Mouse (Mus musculus) Patski (cell line): ENCODE measurements around the gene Gcnt1. TPM values are rescaled to one million over a fixed set of nuclear protein-coding genes. Genes with fewer than 3 reads are reported as not detected.

Experiments used
- ATAC-seq: fragments of 100-300 bp; one replicate; pipeline ENCODE4 v1.8.0; 2021
- CTCF ChIA-PET: fragments of 350-600 bp; sonication (Branson Sonifier 250); formaldehyde crosslinking; loops from one replicate; lab custom pipeline; 2022; ENCODE audit warnings: inconsistent platforms; lab: Charles Lee
- POLR2A ChIA-PET: fragments of 350-600 bp; sonication (Branson Sonifier 250); formaldehyde crosslinking; loops from one replicate; lab custom pipeline; 2022; ENCODE audit warnings: antibody characterized with exemption, inconsistent platforms; lab: Charles Lee
- DNase-seq: peaks from one replicate; pipeline ENCODE4 v3.0.0-alpha.2; 2011; ENCODE audit warnings: low read depth, low spot score
- H3K27me3 ChIP-seq: fragments of 371-371 bp; one replicate; pipeline ENCODE4 v1.5.1; 2021
- CTCF ChIP-seq: fragments of 100-300 bp; IDR thresholded peaks from one replicate; pipeline ENCODE4 v1.5.1; 2021
- in situ Hi-C: fragments of 300-500 bp; cut with MboI; formaldehyde crosslinking; loops from 3 replicates; pipeline ENCODE4 v1.11.1; 2018; ENCODE audit warnings: low pct_unique_long_range_greater_than_20kb, mixed read lengths
- polyA plus RNA-seq: library from polyadenylated mRNA; unstranded; gene quantifications from one replicate; pipeline ENCODE4 v1.2.3, GENCODE M21; 2021

Gene Gcnt1
- polyA plus RNA-seq, 1 experiment from 2014 or later: 0.60 TPM

- no peaks in the 10 kb centered on the region for H3K27me3 ChIP-seq
- DNase-seq (no peak), ATAC-seq (no peak)
- in situ Hi-C loops: loop anchor here (25.0 kb wide), 1 partner anchor 610 kb away; the partner anchor contains the start of gene Vps13a
- ChIA-PET CTCF (interaction anchor here (0.8 to 2.0 kb wide), 2 partner anchors 8 to 10 kb away, joined by 3 to 7 read pairs; no protein-coding TSS in a partner anchor), POLR2A (no interaction called here)
- no peak for TF ChIP-seq CTCF
Observed at GRCm38 (mm10) chr19:17396802-17397201, 24.2 kb upstream of the Gcnt1 start.

DNA sequence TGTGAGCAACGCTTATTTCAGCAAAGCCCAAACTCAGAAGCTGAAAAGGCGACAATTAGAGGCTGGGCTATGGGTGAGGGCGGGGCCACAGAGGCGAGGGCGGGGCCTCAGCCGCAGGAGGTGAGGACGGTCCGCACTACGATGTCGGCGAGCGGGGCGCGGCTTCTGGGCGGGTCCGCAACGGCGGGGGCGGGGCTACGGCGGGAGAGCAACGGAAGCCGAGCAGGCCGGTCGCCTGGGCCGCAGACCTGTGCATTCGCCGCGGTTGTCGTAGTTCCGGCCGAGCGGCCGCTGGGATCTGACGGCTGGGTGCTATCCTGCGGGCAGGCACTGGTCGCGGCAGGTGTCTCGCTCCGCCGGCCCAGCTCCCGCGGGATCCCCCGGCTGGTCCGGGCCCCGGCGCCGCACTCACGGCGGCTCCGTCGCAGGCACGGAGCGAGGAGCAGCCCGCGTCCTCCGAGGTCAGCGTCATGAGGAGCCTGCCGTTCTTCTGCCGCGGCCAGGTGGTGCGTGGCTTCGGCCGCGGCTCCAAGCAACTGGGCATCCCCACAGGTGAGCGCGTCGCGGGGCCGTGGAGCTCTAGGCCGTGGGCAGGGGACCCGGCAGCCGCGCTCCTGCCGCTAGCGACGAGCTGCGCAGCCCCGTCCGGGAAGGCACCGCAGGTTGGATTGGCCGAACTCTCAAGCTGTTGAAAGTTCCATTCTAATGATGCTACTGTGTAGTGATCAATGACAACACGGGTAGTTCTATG lies 21.4 kb upstream of the Gcnt1 start, which contains the start of gene Rfk:
Gene Rfk (plus strand): TSS at position 203 of the 751 bp plus-strand sequence.
- DNase-seq (no peak), ATAC-seq (peak; percentile 94)
- CTCF ChIA-PET: interaction anchor here (1.1 kb wide), 1 partner anchor 40 kb away, joined by 3 read pairs; no protein-coding TSS in a partner anchor
- in situ Hi-C loops: loop anchor here (25.0 kb wide), 1 partner anchor 607 kb away; the partner anchor contains the start of gene Vps13a
- POLR2A ChIA-PET: no interaction called here
- no peaks in the 10 kb centered on the region for H3K27me3 ChIP-seq
- TF ChIP-seq CTCF: no peak

DNA sequence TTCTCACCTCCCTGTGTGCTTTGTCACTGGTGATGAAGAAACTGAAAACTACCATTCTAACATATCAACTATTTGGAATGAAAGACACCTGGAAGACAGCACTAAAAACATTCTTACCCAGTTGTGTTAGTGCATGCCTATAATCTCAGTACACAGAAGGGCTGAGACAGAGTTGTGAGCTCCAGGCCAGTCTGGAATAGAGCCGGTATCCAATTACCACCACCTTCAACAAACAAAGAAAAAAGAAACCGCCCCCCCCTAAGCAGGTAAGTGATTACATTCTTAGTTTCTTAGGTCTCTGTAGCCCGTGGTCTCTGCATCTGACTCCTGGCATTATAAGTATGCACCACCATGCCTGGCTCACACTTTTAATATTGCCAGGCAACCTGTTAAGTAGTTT lies 20.2 kb upstream of the Gcnt1 start:
- ATAC-seq: no peak
- ChIA-PET POLR2A (no interaction called here), CTCF (interaction anchor here (1.1 kb wide), 1 partner anchor 39 kb away, joined by 3 read pairs; no protein-coding TSS in a partner anchor)
- no peak for DNase-seq
- in situ Hi-C loops: loop anchor here (25.0 kb wide), 1 partner anchor 606 kb away; the partner anchor contains the start of gene Vps13a
- H3K27me3 ChIP-seq: no peaks in the 10 kb centered on the region
- no peak for TF ChIP-seq CTCF

- POLR2A ChIA-PET: no interaction called here
- TF ChIP-seq CTCF: peak; percentile 74
- ATAC-seq (peak; percentile 32), DNase-seq (no peak)
- in situ Hi-C loops: loop anchor here (25.0 kb wide), 1 partner anchor 601 kb away; the partner anchor contains the start of gene Vps13a
- no peaks in the 10 kb centered on the region for H3K27me3 ChIP-seq
- CTCF ChIA-PET: interaction anchor here (0.7 to 5.0 kb wide), 17 partner anchors 9 to 586 kb away, joined by 3 to 41 read pairs (median 5); partner anchors contain the start of gene Gcnt1
Observed at GRCm38 (mm10) chr19:17388404-17388803, 15.8 kb upstream of the Gcnt1 start.

GRCm38 (mm10) chr19:17386424-17386823 lies 13.8 kb upstream of the Gcnt1 start:
- H3K27me3 ChIP-seq: no peaks in the 10 kb centered on the region
- DNase-seq (peak; percentile 59), ATAC-seq (no peak)
- in situ Hi-C loops: loop anchor here (25.0 kb wide), 1 partner anchor 599 kb away; the partner anchor contains the start of gene Vps13a
- ChIA-PET CTCF (interaction anchor here (1.1 to 5.0 kb wide), 3 partner anchors 21 to 262 kb away, joined by 4 to 41 read pairs (median 6); no protein-coding TSS in a partner anchor), POLR2A (interaction anchor here (1.3 kb wide), 1 partner anchor 262 kb away, joined by 3 read pairs; no protein-coding TSS in a partner anchor)
- no peak for TF ChIP-seq CTCF

- DNase-seq: peak; percentile 60
- POLR2A ChIA-PET: no interaction called here
- in situ Hi-C loops: loop anchor here (25.0 kb wide), 1 partner anchor 598 kb away; the partner anchor contains the start of gene Vps13a
- peak; percentile 10 for ATAC-seq
- CTCF ChIA-PET: interaction anchor here (0.6 to 1.8 kb wide), 2 partner anchors 130 to 261 kb away, joined by 3 to 6 read pairs; no protein-coding TSS in a partner anchor
- no peaks in the 10 kb centered on the region for H3K27me3 ChIP-seq
- no peak for TF ChIP-seq CTCF
Observed at GRCm38 (mm10) chr19:17385426-17385825, 12.8 kb upstream of the Gcnt1 start.

GRCm38 (mm10) chr19:17385022-17385421 lies 12.4 kb upstream of the Gcnt1 start:
- CTCF ChIA-PET: no interaction called here
- H3K27me3 ChIP-seq: no peaks in the 10 kb centered on the region
- in situ Hi-C loops: loop anchor here (25.0 kb wide), 1 partner anchor 598 kb away; the partner anchor contains the start of gene Vps13a
- TF ChIP-seq CTCF: no peak
- no peak for DNase-seq
- POLR2A ChIA-PET: no interaction called here
- peak; percentile 7 for ATAC-seq

DNA sequence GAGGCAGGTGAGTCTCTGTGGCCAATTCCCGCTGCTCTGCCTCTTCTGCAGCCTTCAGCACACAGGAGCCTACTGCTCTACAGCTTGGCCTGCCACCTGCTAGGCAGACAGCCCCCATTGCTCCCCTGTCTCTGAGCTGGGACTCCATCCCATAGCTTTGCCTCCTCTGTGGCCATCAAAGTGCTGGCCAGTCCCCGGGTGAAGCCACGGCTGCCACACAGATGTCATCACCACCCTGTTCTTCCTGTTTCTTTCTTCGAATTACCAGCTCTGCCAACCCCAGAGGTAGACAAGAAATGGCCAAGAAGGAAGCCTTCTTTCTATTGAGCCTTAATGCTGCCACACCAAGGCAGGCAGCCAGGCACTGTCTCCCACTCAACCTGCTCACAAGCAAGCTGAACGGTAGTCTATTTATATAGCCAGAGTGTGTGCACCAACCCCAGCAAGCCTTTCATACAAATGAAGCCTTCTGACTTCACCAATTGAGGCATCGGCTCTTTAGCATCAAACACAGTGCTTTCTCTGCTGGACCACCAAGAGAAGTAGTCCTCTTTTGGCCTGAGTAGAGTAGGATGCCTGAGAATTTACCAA lies 10.3 kb upstream of the Gcnt1 start:
- no peaks in the 10 kb centered on the region for H3K27me3 ChIP-seq
- no peak for TF ChIP-seq CTCF
- DNase-seq: no peak
- no peak for ATAC-seq
- CTCF ChIA-PET: interaction anchor here (1.0 to 1.2 kb wide), 2 partner anchors 9 to 258 kb away, joined by 3 read pairs; no protein-coding TSS in a partner anchor
- in situ Hi-C loops: loop anchor here (25.0 kb wide), 1 partner anchor 596 kb away; the partner anchor contains the start of gene Vps13a
- POLR2A ChIA-PET: no interaction called here

GRCm38 (mm10) chr19:17380549-17380948 lies 7.9 kb upstream of the Gcnt1 start:
- no peak for ATAC-seq
- no peak for TF ChIP-seq CTCF
- in situ Hi-C loops: loop anchor here (25.0 kb wide), 1 partner anchor 593 kb away; the partner anchor contains the start of gene Vps13a
- ChIA-PET CTCF (interaction anchor here (1.2 to 1.6 kb wide), 3 partner anchors 8 to 255 kb away, joined by 3 to 8 read pairs (median 3); no protein-coding TSS in a partner anchor), POLR2A (no interaction called here)
- DNase-seq: no peak
- H3K27me3 ChIP-seq: no peaks in the 10 kb centered on the region

- DNase-seq (no peak), ATAC-seq (no peak)
- in situ Hi-C loops: loop anchor here (25.0 kb wide), 1 partner anchor 592 kb away; the partner anchor contains the start of gene Vps13a
- ChIA-PET POLR2A (no interaction called here), CTCF (interaction anchor here (0.8 to 2.3 kb wide), 3 partner anchors 10 to 21 kb away, joined by 3 to 17 read pairs (median 3); no protein-coding TSS in a partner anchor)
- no peak for TF ChIP-seq CTCF
- no peaks in the 10 kb centered on the region for H3K27me3 ChIP-seq
Observed at GRCm38 (mm10) chr19:17378845-17379244, 6.2 kb upstream of the Gcnt1 start.
